ENCODE assay signal across 14 mouse cellular contexts in the genomic region with DNA sequence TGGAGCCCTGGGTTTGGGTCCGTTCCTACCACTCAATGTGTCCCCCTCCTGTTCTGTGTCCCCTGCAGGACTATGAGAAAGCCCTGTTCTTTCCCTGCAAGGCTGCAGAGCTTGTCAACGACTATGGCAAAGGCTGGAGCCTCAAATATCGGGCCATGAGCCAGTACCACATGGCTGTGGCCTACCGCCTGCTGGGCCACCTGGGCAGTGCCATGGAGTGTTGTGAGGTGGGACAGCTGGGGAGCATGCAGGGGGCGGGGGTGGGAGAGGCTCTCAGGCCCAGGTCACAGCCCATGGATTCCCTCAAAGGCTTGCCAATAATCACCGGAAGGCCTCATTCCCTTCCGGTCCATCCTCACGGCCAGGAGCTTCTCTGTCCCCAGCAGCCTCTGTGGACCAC.
"Had no signal": no experiment of that assay in that cellular context is flagged by ENCODE, and none has a peak within 500 bp of the region (broad histone marks: within the 10 kb centered on the region; RNA-seq: fewer than 3 reads in every experiment).

No protein-coding gene starts in this region.

- ATAC-seq: lung, postnatal 0 days; midbrain, embryonic 15.5 days had no signal

- H3K27me3 ChIP-seq: limb, embryonic 13.5 days; midbrain, embryonic 12.5 days; midbrain, embryonic 15.5 days; neural tube, embryonic 13.5 days had no signal

- H3K36me3 ChIP-seq: limb, embryonic 10.5 days; limb, embryonic 13.5 days; midbrain, embryonic 12.5 days; midbrain, embryonic 15.5 days; neural tube, embryonic 13.5 days had no signal

- H3K9ac ChIP-seq: limb, embryonic 13.5 days; liver, embryonic 14.5 days; liver, postnatal 0 days; lung, embryonic 14.5 days; midbrain, embryonic 12.5 days; midbrain, embryonic 15.5 days; neural tube, embryonic 13.5 days had no signal

- H3K27ac ChIP-seq: kidney, postnatal 0 days; layer of hippocampus, adult 2 months; limb, embryonic 10.5 days; limb, embryonic 13.5 days; liver, embryonic 14.5 days; midbrain, embryonic 12.5 days; midbrain, embryonic 15.5 days; neural tube, embryonic 13.5 days had no signal

- H3K4me2 ChIP-seq: limb, embryonic 13.5 days; lung, embryonic 14.5 days; midbrain, embryonic 12.5 days; midbrain, embryonic 15.5 days; neural tube, embryonic 13.5 days had no signal

- DNase-seq: kidney, postnatal 25 days; layer of hippocampus, adult 9-11 months; liver, postnatal 0 days; lung, embryonic 14.5 days; retina, postnatal 1 day had no signal

- H3K4me1 ChIP-seq: midbrain, embryonic 12.5 days; midbrain, embryonic 15.5 days; neural tube, embryonic 13.5 days had no signal

- H3K9me3 ChIP-seq: limb, embryonic 10.5 days; limb, embryonic 13.5 days; midbrain, embryonic 12.5 days; midbrain, embryonic 15.5 days; neural tube, embryonic 13.5 days had no signal

- H3K4me3 ChIP-seq: layer of hippocampus, adult 2 months; limb, embryonic 10.5 days; limb, embryonic 13.5 days; midbrain, embryonic 12.5 days; midbrain, embryonic 15.5 days; neural tube, embryonic 13.5 days had no signal
